Mouse (Mus musculus) spleen, postnatal 10 days (tissue): ENCODE results near the gene Gm18596.
"Not testable (repeated sequence)": the region's sequence is repeated elsewhere in the genome, so short reads cannot be mapped to it uniquely, and the experiment has no call there.

ENCODE experiments used
- DNase-seq, 2 experiments: peaks; one replicate each; pipeline ENCODE4 v3.0.0; 2021 to 2022; ENCODE audit warnings: low spot score in 2 of 2

Gene Gm18596

DNA sequence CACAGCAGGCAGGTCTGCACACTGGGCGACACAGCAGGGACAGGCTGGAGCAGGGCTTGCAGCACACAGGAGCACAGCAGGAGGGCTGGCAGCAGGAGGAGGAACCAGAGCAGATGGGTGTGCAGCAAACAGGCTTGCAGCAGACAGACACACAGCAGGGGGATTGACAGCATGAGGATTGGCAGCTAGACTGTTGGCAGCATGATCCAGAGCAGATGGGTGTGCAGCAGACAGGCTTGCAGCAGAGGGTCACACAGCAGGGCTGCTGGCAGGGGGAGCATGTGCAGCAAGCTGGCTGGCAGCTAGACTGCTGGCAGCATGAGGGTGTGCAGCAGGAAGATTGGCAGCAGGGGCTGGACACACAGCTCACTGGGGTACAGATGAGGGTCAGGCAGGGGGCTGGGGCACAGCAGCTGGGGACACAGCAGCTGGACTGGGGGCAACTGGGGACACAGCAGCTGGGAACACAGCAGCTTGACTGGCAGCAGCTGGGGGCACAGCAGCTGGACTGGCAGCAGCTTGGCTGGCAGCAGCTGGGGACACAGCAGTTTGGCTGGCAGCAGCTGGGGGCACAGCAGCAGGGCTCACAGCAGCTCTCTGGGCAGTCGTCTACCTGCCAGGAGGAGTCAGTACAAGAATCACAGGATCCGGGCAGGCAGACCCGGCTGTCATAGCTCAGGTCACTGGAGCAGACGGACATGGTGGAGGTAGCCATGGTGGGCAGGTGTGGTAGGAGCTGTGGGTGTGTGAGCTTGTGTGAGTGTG, at the start of gene Gm18596:
Gene Gm18596, minus strand, starts transcription at position 715 of the 765 bp plus-strand sequence.
- not testable (repeated sequence) for DNase-seq

GRCm38 (mm10) chr10:77788621-77789020, 46.2 kb upstream of the Gm18596 start:
- DNase-seq, result no peak

DNA sequence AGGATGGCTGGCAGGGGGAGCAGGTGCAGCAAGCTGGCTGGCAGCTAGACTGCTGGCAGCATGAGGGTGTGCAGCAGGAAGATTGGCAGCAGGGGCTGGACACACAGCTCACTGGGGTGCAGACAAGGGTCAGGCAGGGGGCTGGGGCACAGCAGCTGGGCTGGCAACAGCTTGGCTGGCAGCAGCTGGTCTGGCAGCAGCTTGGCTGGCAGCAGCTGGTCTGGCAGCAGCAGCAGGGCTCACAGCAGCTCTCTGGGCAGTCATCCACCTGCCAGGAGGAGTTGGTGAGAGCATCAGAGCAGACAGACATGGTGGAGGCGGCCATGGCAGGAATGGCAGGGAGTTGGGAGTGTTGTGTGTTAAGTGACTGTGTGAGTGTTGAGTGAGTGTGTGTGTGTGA, 45.4 kb upstream of the Gm18596 start, which contains the start of gene Gm7137:
Gene Gm7137, minus strand, starts transcription at position 325 of the 400 bp plus-strand sequence.
- DNase-seq, result not testable (repeated sequence)

- DNase-seq, result not testable (repeated sequence)
Observed at GRCm38 (mm10) chr10:77783396-77783795, 41.0 kb upstream of the Gm18596 start.

DNA sequence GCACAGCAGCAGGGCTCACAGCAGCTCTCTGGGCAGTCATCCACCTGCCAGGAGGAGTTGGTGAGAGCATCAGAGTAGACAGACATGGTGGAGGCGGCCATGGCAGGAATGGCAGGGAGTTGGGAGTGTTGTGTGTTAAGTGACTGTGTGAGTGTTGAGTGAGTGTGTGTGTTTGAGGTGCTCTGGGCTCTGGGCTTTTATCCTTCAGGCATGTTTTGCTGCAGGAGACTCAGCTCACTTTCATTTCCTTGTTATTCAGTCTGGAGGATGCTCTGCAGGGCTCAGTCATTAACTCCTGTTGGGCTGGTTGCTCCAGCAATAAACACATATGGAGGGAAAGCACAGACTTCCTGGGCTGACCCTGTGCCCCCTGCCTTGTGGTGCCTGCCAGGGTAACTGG, 40.0 kb upstream of the Gm18596 start, which contains the start of gene Gm3250:
Gene Gm3250, minus strand, starts transcription at position 101 of the 400 bp plus-strand sequence.
- DNase-seq, result not testable (repeated sequence)

DNA sequence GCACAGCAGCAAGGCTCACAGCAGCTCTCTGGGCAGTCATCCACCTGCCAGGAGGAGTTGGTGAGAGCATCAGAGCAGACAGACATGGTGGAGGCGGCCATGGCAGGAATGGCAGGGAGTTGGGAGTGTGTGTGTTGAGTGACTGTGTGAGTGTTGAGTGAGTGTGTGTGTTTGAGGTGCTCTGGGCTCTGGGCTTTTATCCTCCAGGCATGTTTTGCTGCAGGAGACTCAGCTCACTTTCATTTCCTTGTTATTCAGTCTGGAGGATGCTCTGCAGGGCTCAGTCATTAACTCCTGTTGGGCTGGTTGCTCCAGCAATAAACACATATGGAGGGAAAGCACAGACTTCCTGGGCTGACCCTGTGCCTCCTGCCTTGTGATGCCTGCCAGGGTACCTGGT, 34.4 kb upstream of the Gm18596 start, which contains the start of gene Gm7138:
Gene Gm7138, minus strand, starts transcription at position 101 of the 400 bp plus-strand sequence.
- not testable (repeated sequence) for DNase-seq

DNA sequence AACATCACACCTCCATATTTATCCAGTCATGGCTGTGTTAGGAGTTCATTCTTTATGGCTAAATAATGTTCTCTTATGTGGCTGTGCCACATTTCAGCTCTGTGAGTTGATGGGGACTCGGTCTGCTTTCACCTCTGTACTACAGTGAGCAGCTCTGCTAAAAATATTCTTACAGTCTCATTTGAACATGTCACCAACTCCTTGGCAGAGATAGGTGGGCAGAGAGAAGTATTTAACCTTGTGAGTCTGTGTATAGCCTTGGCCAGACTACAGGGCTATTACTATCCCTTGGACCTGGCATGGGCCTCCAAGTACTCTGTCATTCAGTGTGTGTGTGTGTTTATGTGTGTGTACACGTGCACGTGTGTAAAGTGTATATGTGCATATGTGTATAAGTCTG, 29.7 kb upstream of the Gm18596 start:
- DNase-seq, result not testable (repeated sequence)

GRCm38 (mm10) chr10:77771225-77771624, 28.8 kb upstream of the Gm18596 start, which contains the start of gene Gm3238:
Gene Gm3238, minus strand, starts transcription at chr10:77771325.
- not testable (repeated sequence) for DNase-seq

- no peak for DNase-seq
Observed at GRCm38 (mm10) chr10:77769727-77770126, 27.3 kb upstream of the Gm18596 start.

- DNase-seq, result not testable (repeated sequence)
Observed at GRCm38 (mm10) chr10:77759582-77759981, 17.1 kb upstream of the Gm18596 start, which contains the start of gene Gm3233. Gene Gm3233, minus strand, starts transcription at chr10:77759682.

- no peak for DNase-seq
Observed at GRCm38 (mm10) chr10:77753448-77753847, 11.0 kb upstream of the Gm18596 start.

DNA sequence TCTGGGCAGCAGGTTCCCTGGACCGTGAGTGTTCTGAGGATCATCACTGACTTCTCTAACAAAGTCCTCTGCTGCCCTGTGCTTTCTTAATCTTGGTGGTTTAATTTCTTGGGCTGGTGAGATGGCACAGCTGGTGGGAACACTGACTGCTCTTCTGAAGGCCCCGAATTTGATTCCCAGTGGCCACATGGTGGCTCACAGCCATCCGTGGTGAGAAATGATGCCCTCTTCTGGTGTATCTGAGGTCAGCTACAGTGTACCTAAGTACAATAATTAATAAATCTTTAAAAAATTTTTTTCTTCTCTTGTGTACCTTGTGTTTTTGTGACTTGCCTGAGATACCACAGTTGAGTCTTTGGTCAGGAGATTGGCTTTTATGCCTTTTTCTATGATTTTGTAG, 9.9 kb upstream of the Gm18596 start:
- DNase-seq, result not testable (repeated sequence)

- not testable (repeated sequence) for DNase-seq
Observed at GRCm38 (mm10) chr10:77751254-77751653, 8.8 kb upstream of the Gm18596 start, which contains the start of gene Gm9736. Gene Gm9736, minus strand, starts transcription at chr10:77751354.

- DNase-seq, result not testable (repeated sequence)
Observed at GRCm38 (mm10) chr10:77750686-77751085, 8.2 kb upstream of the Gm18596 start.

DNA sequence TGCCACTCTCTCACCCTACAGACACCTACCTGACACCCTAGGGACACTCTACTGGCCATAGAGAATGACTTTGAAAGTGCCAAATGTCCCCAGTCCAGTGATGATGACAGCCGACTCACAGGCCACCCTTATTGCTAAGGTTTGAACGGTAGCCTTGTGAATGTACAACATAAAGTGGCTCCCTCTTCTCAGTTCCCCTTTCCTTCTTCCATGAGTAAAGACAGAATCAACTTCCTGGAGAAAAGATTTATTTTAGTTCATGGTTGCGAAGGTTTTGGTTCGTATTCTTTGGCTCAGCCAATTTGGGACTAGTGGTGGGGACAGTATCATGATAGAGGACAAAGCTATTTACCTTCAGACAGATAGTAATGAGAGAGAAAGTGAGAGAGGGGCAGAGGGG, 3.5 kb downstream of the Gm18596 start:
- no peak for DNase-seq

GRCm38 (mm10) chr10:77735928-77736327, 6.5 kb downstream of the Gm18596 start:
- DNase-seq, result no peak

GRCm38 (mm10) chr10:77729241-77729640, 13.2 kb downstream of the Gm18596 start:
- peak in 1 of 2 experiments; percentile 38 for DNase-seq

DNA sequence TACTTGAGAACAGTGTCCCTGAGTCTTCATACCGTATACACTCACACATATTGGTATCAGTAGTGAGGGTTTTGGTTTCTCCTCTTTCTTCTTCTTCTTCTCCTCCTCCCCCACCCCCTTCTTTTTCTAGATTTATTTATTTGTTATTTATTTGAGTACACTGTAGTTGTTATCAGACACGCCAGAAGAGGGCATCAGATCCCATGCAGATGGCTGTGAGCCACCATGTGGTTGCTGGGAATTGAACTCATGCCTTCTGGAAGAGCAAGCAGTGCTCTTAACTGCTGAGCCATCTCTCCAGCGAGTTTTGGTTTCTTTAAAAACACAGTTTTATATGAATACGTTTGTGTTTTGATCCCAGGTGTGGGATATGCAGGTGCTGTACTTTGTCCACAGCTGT, 14.2 kb downstream of the Gm18596 start:
- DNase-seq, result no peak

DNA sequence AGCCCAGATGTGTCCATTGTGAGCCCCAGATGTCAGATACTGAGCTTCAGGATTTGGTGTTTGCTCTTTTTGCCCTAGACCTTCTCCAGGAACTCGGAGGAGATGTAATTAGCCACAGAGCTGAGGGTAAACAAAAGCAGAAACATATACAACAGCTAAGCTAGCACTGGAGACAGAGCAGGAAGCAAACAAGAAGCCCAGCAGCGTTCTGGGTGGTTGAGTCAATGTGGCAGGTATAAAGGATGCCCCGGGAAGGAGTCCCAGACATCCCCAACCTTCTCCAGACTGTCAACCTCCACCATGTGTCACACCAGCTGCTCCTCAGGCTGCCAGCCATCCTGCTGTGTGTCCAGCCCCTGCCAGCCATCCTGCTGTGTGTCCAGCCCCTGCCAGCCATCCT, 16.3 kb downstream of the Gm18596 start, which contains the start of gene Gm10100:
Gene Gm10100, plus strand, starts transcription at position 301 of the 400 bp plus-strand sequence.
- DNase-seq, result no peak

- no peak for DNase-seq
Observed at GRCm38 (mm10) chr10:77724855-77725254, 17.6 kb downstream of the Gm18596 start.

GRCm38 (mm10) chr10:77720299-77720698, 22.1 kb downstream of the Gm18596 start, which contains the start of gene Krtap12-1:
Gene Krtap12-1, plus strand, starts transcription at chr10:77720599.
- not testable (repeated sequence) for DNase-seq

DNA sequence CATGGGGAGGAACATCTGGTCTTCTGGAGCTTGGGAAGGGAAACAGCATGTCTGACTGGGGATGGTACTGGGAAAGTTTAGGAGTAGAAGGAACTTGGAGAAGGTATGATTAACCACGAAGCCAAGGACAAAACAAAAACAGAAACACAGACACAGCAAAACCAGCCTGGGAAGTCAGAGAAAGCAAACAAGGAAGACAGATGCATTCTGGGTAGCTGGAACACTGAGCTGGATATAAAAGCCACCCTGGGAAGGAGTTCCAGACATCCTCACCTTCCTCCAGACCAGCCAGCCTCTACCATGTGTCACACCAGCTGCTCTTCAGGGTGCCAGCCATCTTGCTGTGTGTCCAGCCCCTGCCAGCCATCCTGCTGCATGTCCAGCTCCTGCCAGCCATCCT, 26.9 kb downstream of the Gm18596 start, which contains the start of gene Gm10142:
Gene Gm10142, plus strand, starts transcription at position 301 of the 400 bp plus-strand sequence.
- no peak for DNase-seq

DNA sequence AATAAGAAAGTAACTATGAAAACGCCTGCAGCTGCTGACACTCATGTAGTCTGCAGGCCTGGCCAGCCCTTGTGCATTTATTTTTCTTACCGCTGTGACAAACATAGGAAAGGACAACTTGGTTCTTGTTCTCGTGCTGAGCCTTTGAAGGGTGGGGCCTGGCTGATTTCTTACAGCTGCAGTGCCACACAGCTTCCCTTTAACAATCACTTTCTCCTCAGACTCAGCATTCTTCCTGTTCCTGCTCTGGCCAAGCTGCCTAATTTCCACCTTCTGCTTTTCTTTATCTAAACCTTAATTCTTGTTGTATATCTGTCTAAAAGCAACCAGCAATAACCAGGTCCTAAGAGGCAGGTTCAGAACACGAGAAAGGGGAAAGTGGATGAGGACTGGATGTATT, 28.7 kb downstream of the Gm18596 start:
- DNase-seq, result no peak
